Mouse (Mus musculus) hindbrain, embryonic 15.5 days (tissue): ENCODE measurements around the gene Prcd. TPM values are rescaled to one million over a fixed set of nuclear protein-coding genes. Genes with fewer than 3 reads are reported as not detected.

Source experiments
- ATAC-seq: fragments of 200-750 bp; cut with Nextera tagmentation; 2 replicates; pipeline ENCODE4 v1.8.0; 2017; ENCODE audit warnings: low read depth, moderate number of reproducible peaks, moderate TSS enrichment; ENCODE audit not compliant: low FRiP score
- H3K27ac ChIP-seq: fragments of 300-500 bp; sonication (generic); replicated peaks from 2 replicates; pipeline ENCODE4 v1.5.1; 2015; ENCODE audit warnings: mild to moderate bottlenecking, inconsistent platforms
- H3K27me3 ChIP-seq: fragments of 300-500 bp; sonication (generic); 2 replicates; pipeline ENCODE4 v1.6.1; 2015; ENCODE audit warnings: control low read depth, inconsistent platforms
- H3K36me3 ChIP-seq: fragments of 300-500 bp; sonication (generic); 2 replicates; pipeline ENCODE4 v1.6.1; 2015; ENCODE audit warnings: control low read depth, inconsistent platforms
- H3K4me1 ChIP-seq: fragments of 300-500 bp; sonication (generic); replicated peaks from 2 replicates; pipeline ENCODE4 v1.6.1; 2015; ENCODE audit warnings: control low read depth, inconsistent platforms
- H3K4me2 ChIP-seq: fragments of 300-500 bp; sonication (generic); 2 replicates; pipeline ENCODE4 v1.6.1; 2015; ENCODE audit warnings: moderate library complexity, mild to moderate bottlenecking, inconsistent platforms
- H3K4me3 ChIP-seq: fragments of 300-500 bp; sonication (generic); 2 replicates; pipeline ENCODE4 v1.5.1; 2015; ENCODE audit warnings: mild to moderate bottlenecking, inconsistent platforms
- H3K9ac ChIP-seq: fragments of 300-500 bp; sonication (generic); 2 replicates; pipeline ENCODE4 v1.6.1; 2015; ENCODE audit warnings: inconsistent platforms
- H3K9me3 ChIP-seq: fragments of 300-500 bp; sonication (generic); 2 replicates; pipeline ENCODE4 v1.6.1; 2016; ENCODE audit warnings: control low read depth, inconsistent platforms
- WGBS: fragments of 180-500 bp; shearing (Covaris S2); methylation state at CpG from one replicate; pipeline ENCODE4 v1.1.7; 2015; 5-methylcytosine and 5-hydroxymethylcytosine counted together
- polyA plus RNA-seq: library from polyadenylated mRNA; unstranded; fragments of >200 nt; fragmentation: Nextera tagmentation; extraction: Ambion mirVana; gene quantifications from 2 replicates; pipeline ENCODE4 v1.2.1, GENCODE M21; 2015

Gene Prcd
- polyA plus RNA-seq, 1 experiment from 2014 or later = 3.8 TPM

DNA sequence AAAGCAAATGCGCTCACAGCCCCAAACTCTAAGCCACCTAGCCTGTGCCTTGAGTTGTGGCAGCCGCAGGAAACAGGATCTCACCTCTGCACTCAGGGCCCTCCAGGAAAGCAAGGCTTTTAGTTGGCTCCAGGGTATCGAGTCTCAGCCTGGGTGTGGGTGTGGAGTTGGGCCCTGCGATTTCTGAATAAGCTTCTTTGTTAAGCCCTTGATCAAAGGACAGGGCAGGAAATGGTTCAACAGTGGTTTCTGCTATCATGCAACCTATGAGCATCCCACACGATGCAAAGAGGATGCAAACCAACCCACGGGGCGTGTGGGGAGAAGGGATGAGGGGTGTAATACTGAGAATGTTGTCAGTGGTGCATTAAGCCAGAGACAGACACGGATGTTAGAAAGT is 34.6 kb downstream of the Prcd start:
- 81% methylated on average over 8 of the region's 8 CpGs for WGBS
- no peak overlapping the region for H3K4me2 ChIP-seq
- H3K27me3 ChIP-seq = 0 out of 2 replicates have a peak, but pooled peaks cover under 1% of the 10 kb centered on the region
- H3K36me3 ChIP-seq = no peaks in the 10 kb centered on the region
- H3K4me3 ChIP-seq = no peak overlapping the region
- no peaks in the 10 kb centered on the region for H3K9me3 ChIP-seq
- H3K9ac ChIP-seq = no peak overlapping the region
- ATAC-seq = no peak
- H3K4me1 ChIP-seq = no peaks in the 10 kb centered on the region
- H3K27ac ChIP-seq = no peak overlapping the region

DNA sequence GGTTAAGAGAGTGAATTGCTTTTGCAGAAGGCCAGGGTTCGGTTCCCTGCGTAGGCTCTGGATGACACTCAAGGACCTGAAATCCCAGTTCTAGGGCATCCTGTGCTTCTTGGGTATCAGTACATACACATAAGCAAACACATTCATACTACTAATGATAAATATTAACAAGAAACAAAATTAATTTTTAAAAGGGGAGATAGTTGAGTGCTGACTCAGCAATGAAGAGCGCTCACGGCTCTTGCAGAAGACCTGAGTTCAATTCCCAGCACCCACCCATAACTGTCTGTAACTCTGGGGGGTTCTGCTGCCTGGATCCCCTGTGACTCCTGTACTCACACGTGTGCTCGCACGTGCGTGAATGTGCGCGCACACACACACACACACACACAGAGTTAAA is 36.3 kb downstream of the Prcd start:
- Histone ChIP-seq H3K9me3 (no peaks in the 10 kb centered on the region), H3K9ac (no peak overlapping the region), H3K36me3 (no peaks in the 10 kb centered on the region), H3K4me2 (no peak overlapping the region), H3K27me3 (peaks cover 12% of the 10 kb centered on the region), H3K27ac (no peak overlapping the region), H3K4me3 (no peak overlapping the region), H3K4me1 (peaks cover 8% of the 10 kb centered on the region)
- WGBS = 98% methylated on average over 10 of the region's 10 CpGs
- ATAC-seq = no peak

DNA sequence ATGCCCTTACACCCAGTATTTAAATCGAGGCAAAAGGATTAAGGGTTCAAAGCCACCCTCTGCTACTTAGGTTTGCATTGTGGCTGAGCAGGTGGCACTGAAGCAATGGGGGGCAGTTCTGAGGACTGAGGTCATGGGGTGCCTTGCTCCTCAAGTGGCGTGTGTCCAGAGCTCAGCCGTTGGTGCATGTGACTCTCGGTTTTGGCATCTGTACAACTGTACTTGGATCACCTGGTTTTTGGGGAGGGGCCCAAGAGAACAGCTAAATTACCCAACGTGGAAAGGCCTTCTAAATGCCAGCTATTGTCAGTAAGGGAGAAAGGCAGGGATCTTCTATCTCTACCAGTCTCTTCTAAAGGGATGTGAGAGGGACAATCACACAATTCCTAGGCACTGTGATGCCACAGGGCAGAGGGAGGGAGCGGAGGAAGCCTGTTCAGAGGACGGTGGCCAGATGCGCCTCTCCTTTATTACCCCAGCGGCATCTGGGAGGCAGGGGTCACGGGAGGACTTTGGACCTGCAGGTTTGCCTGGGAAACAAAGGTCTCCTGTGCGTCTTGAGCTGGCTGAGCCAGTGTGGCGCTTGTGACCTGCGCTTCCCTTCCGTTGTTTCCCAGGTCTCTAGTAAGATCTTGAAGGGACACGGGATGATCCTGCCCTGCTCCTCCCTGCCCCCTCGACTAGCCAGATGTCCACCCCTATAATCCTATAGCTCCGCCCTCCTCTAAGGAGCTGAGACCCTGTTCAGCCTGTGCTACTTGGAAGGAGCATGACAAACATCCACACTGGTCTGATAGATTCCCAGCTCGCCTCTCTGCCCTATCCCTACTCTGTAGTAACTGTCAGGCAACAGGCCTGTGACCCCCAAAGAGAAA is 37.6 kb downstream of the Prcd start:
- Histone ChIP-seq H3K9me3 (no peaks in the 10 kb centered on the region), H3K9ac (no peak overlapping the region), H3K4me3 (no peak overlapping the region), H3K27me3 (peaks cover 24% of the 10 kb centered on the region), H3K4me2 (no peak overlapping the region), H3K4me1 (peaks cover 17% of the 10 kb centered on the region), H3K27ac (no peak overlapping the region), H3K36me3 (no peaks in the 10 kb centered on the region)
- WGBS = 54% methylated on average over 18 of the region's 18 CpGs
- ATAC-seq = no peak

DNA sequence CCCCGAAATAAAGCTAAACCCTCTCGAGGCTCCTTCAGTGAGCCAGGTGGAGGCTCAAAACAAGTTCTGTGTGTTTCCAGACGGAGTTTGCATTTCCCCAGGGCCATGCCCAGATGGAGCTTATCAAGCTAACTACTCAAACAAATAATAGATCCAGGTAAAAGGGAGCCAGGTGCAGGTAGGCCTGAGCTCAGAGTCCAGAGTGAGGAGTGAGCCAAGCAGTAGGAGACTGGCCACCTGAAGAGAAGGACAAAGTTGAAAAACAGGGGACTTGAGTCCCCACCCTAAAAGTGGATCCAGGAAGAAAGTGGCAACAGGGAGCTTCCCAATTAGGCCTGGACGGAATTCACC is 40.5 kb downstream of the Prcd start:
- 34% methylated on average over 4 of the region's 4 CpGs for WGBS
- Histone ChIP-seq H3K9ac (0 out of 2 replicates have a peak overlapping the region, but pooled peaks have one; percentile 16), H3K27ac (no peak overlapping the region), H3K9me3 (no peaks in the 10 kb centered on the region), H3K4me3 (peak overlapping the region; percentile 34), H3K36me3 (no peaks in the 10 kb centered on the region), H3K27me3 (peaks cover 29% of the 10 kb centered on the region), H3K4me1 (peaks cover 17% of the 10 kb centered on the region), H3K4me2 (peak overlapping the region; percentile 63)
- no peak for ATAC-seq

DNA sequence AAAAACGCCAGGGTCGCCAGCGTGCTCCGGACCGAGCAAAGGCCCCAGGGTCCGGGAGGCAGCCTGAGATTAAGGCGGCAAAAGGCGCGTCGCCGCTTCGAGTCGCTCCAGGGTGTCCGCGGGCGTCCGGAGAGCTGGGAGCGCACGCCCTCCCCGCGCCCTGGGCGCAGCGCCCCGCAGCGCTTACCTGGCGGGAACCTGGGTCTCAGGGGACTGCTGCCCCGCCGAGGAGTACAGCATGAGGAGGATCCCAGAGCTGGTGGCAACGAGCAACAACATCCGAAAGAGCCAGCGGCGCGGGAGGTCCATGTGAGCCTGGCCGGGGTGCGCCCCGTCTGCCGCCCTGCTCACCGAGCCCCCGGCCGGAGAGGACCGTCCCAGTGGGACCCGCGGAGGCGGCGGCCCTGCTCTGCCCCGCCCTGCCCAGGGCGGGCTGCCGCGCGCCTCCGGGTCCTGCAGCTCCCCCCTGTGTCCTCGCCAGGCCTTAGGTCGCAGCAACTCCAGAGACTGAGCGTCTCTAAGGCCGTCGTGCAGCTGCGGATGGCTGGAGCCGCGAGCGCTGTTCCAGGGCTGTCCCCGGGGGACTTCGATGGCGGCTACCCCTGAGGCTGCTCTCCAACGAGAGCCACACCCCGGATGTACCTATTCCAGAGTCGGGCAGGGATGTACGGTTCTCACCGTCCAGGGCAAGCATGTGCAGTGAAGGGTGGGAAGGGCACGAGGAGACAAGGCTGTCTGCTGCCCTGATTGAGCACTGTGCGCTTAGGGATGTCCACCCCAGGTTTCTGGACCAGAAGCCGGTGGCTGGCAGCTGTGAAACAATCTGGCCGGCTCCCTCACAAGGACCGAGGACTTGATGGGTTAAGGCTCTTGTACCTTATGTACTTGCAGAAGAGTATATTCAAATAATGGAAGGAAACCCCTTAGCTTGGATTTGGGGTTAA is 41.2 kb downstream of the Prcd start:
- H3K4me2 ChIP-seq = peak overlapping the region; percentile 63
- peak; percentile 30; the same call in 1 of the 2 replicates for ATAC-seq
- 2% methylated on average over 67 of the region's 73 CpGs for WGBS
- H3K27me3 ChIP-seq = peaks cover 29% of the 10 kb centered on the region
- peak overlapping the region; percentile 34 for H3K4me3 ChIP-seq
- peak overlapping the region; percentile 16; the same call in 1 of the 2 replicates for H3K9ac ChIP-seq
- H3K36me3 ChIP-seq = no peaks in the 10 kb centered on the region
- H3K27ac ChIP-seq = no peak overlapping the region
- no peaks in the 10 kb centered on the region for H3K9me3 ChIP-seq
- H3K4me1 ChIP-seq = peaks cover 17% of the 10 kb centered on the region

DNA sequence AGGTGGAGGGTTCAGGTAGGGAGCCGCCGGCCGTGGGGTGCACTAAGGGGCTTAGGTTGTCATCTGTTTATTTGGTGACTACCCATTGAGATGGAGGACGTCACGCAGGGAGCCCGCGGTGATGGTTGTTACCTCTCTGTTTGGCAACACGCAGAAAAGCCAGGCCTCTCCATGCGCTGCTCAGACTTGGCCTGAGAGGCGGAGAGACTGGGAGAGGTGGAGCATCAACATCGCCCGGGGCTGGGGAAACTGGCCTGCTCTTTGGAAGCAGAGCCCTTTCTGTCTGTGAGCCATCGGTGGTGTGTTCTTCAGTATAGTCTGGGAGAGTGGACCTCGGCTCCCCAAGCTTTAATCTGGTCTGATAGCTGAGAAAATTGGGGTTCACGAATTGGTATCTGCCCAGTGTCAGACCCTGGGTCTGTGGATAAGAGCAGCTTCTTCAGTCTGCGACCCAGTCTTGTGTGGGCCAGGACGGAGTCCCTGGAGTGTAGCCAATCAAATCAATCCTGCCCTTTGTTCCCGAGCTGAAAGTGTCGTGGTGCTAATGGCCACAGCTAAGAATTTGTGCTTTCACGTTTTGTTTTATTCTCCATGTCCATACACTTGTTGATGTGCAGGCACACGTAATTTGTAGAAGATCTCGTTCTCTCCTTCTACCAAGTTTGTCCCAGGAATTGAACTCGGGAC is 42.0 kb downstream of the Prcd start:
- no peak overlapping the region for H3K4me2 ChIP-seq

DNA sequence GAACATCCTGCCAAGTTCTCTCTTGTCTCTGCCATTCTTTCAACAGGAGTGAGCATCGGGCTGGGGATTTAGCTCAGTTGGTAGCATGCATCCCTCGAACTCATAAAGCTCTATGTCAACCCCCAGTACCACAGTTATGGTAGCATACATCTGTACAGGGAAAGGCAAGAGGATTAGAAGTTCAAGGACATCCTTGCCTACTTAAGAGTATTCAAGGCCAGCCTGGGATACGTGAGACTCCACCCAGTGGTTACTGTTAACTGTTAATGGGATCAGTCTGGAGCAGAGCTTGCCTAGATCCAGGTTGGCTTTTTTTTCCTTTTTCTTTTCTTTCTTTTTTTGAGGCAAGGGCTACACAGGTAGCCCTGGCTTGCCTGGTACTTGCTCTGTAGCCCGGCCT is 43.1 kb downstream of the Prcd start:
- no peak for ATAC-seq
- no peaks in the 10 kb centered on the region for H3K36me3 ChIP-seq
- H3K4me2 ChIP-seq = no peak overlapping the region
- H3K27me3 ChIP-seq = peaks cover 29% of the 10 kb centered on the region
- H3K4me1 ChIP-seq = peaks cover 17% of the 10 kb centered on the region
- H3K9me3 ChIP-seq = no peaks in the 10 kb centered on the region
- 88% methylated on average over 4 of the region's 4 CpGs for WGBS
- no peak overlapping the region for H3K4me3 ChIP-seq
- H3K27ac ChIP-seq = no peak overlapping the region
- H3K9ac ChIP-seq = no peak overlapping the region

More for the DNA sequence above, 42.0 kb downstream of the Prcd start:
- H3K36me3 ChIP-seq = no peaks in the 10 kb centered on the region
- peaks cover 17% of the 10 kb centered on the region for H3K4me1 ChIP-seq
- no peak overlapping the region for H3K9ac ChIP-seq
- H3K27ac ChIP-seq = no peak overlapping the region
- 20% methylated on average over 23 of the region's 23 CpGs for WGBS
- no peaks in the 10 kb centered on the region for H3K9me3 ChIP-seq
- no peak overlapping the region for H3K4me3 ChIP-seq
- H3K27me3 ChIP-seq = peaks cover 29% of the 10 kb centered on the region
- ATAC-seq = no peak; the same call in 1 of the 2 replicates

DNA sequence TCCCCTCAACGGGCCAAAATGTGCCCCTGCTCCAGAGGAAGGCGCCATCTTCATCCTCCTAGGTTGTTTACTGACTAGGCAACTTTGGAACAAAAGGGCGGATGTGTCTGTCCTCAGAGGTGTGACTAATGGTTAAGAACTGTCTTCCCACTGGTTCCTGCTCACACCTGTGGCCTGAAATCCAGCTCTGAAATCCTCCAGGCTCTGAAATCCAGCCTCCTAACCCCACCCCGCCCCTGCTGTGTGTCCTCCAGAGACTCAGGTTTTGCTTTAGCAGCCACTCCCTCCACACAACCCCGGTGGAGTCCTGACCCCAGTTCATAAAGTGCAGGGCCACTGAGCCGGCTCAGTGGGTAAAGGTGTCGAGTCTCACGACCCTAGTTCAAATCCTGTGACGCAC is 44.2 kb downstream of the Prcd start:
- no peak for ATAC-seq
- Histone ChIP-seq H3K4me2 (no peak overlapping the region), H3K9ac (no peak overlapping the region), H3K4me1 (peaks cover 17% of the 10 kb centered on the region), H3K4me3 (no peak overlapping the region), H3K27me3 (peaks cover 29% of the 10 kb centered on the region), H3K36me3 (no peaks in the 10 kb centered on the region), H3K27ac (no peak overlapping the region), H3K9me3 (no peaks in the 10 kb centered on the region)
- 74% methylated on average over 9 of the region's 9 CpGs for WGBS

DNA sequence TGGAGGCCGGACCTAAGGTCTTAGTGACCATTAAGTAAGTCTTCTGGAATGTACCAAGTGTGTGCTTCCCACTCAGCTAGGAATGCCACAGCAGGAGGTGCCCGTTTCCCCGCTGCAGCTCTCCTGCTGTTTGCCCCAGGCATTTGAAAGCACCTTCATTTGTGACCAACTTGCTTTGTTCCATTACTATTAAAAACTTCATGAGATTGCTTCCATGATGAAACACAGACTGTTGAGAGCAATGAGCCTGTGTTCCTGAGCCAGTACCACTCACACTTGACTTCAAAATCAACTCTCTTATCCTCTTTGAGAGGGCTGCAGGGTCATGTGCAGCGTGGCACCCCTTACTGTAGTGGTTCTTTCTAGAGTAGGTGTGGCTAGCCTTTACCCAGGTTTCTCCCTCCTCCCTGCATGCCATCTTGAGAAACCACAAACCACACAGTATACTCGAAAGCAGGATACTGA is 48.1 kb downstream of the Prcd start:
- ATAC-seq = no peak
- no peak overlapping the region for H3K4me2 ChIP-seq
- whole genome bisulfite sequencing = 38% methylated on average over 5 of the region's 5 CpGs
- peaks cover under 1% of the 10 kb centered on the region; the same call in 1 of the 2 replicates for H3K27me3 ChIP-seq
- no peaks in the 10 kb centered on the region for H3K4me1 ChIP-seq
- H3K4me3 ChIP-seq = no peak overlapping the region
- no peak overlapping the region for H3K27ac ChIP-seq
- no peaks in the 10 kb centered on the region for H3K36me3 ChIP-seq
- no peaks in the 10 kb centered on the region for H3K9me3 ChIP-seq
- no peak overlapping the region for H3K9ac ChIP-seq

DNA sequence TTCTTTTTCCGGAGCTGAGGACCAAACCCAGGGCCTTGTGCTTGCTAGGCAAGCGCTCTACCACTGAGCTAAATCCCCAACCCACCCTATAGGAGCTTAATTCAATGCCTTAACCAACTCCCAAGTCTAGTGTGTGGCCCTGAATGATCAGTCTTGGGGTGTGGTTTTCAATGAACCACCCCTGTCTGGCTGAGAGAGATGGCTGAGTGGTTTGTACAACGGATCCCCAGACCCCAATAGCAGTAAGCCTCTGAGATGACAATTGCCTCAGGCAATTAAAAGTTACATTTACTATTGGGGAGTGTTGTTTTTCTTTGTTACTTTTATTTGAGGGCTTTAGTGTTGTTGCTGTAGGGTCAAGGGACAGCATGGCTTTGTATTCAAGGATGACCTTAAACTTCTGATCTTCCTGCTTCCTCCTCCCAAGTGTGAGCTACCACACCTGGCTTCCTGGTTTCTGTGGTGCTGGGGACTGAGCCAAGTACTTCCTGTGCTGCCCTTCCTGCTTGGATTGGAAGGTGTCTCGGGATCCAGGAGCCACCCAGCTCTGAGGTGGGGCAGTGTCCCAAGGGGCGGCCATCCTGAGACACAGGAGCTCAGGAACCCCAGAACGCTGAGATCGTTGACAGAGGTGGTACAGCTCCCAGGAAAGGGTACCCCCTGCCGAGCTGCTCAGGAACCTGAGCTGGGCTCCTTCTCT is 51.2 kb downstream of the Prcd start:
- no peak for ATAC-seq

DNA sequence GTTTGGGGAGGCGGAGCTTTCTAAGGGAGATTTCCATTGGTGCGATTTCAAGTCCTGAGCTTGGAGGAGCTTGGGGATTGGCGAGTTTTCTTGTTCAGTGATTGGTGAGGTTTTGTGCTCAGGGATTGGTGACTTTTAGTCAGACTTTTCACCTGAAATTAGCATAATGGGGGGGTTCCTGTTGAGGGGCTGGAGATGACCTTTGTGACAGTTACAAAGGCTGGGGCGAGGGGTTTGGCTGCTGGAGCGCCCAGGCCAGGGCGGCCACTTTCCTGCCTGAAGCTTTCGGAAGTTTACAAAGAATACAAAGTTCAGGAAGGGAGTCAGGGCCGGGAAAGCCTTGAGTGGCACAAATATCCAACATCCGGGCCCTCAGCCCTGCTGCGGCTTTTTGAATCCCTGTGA is 51.9 kb downstream of the Prcd start:
- Histone ChIP-seq H3K4me3 (no peak overlapping the region), H3K9ac (no peak overlapping the region), H3K27me3 (no peaks in the 10 kb centered on the region), H3K4me1 (0 out of 2 replicates have a peak, but pooled peaks cover 3% of the 10 kb centered on the region), H3K36me3 (no peaks in the 10 kb centered on the region), H3K4me2 (no peak overlapping the region), H3K9me3 (no peaks in the 10 kb centered on the region), H3K27ac (no peak overlapping the region)
- ATAC-seq = no peak
- 88% methylated on average over 10 of the region's 10 CpGs for WGBS

More for the DNA sequence above, 51.2 kb downstream of the Prcd start:
- H3K4me3 ChIP-seq = no peak overlapping the region
- no peak overlapping the region for H3K27ac ChIP-seq
- WGBS = 92% methylated on average over 8 of the region's 8 CpGs
- no peaks in the 10 kb centered on the region for H3K9me3 ChIP-seq
- no peaks in the 10 kb centered on the region for H3K27me3 ChIP-seq
- H3K4me1 ChIP-seq = no peaks in the 10 kb centered on the region
- no peaks in the 10 kb centered on the region for H3K36me3 ChIP-seq
- no peak overlapping the region for H3K4me2 ChIP-seq
- H3K9ac ChIP-seq = no peak overlapping the region
